Mouse (Mus musculus) midbrain, embryonic 16.5 days (tissue): Measurements from ENCODE around the gene Grik1. TPM values are rescaled to one million over a fixed set of nuclear protein-coding genes. Genes with fewer than 3 reads are reported as not detected.

Experiments used
- ATAC-seq: fragments of 200-750 bp; cut with Nextera tagmentation; 2 replicates; pipeline ENCODE4 v1.8.0; 2017; ENCODE audit warnings: moderate TSS enrichment
- H3K27ac ChIP-seq: fragments of 300-500 bp; sonication (generic); 2 replicates; pipeline ENCODE4 v1.5.1; 2014; ENCODE audit warnings: mild to moderate bottlenecking, low read length, mixed read lengths
- H3K27me3 ChIP-seq: fragments of 300-500 bp; sonication (generic); 2 replicates; pipeline ENCODE4 v1.6.1; 2014; ENCODE audit warnings: low read depth, low read length, mixed read lengths; ENCODE audit not compliant: control insufficient read depth, insufficient read depth
- H3K36me3 ChIP-seq: fragments of 300-500 bp; sonication (generic); 2 replicates; pipeline ENCODE4 v1.6.1; 2014; ENCODE audit warnings: mild to moderate bottlenecking, low read length, moderate library complexity, mixed read lengths; ENCODE audit not compliant: control insufficient read depth, insufficient read depth
- H3K4me1 ChIP-seq: fragments of 300-500 bp; sonication (generic); 2 replicates; pipeline ENCODE4 v1.6.1; 2014; ENCODE audit warnings: mild to moderate bottlenecking, low read length, mixed read lengths; ENCODE audit not compliant: control insufficient read depth, insufficient read depth
- H3K4me2 ChIP-seq: fragments of 300-500 bp; sonication (generic); 2 replicates; pipeline ENCODE4 v1.6.1; 2014; ENCODE audit warnings: mild to moderate bottlenecking, low read length, mixed read lengths
- H3K4me3 ChIP-seq: fragments of 300-500 bp; sonication (generic); 2 replicates; pipeline ENCODE4 v1.5.1; 2014; ENCODE audit warnings: low read depth, mild to moderate bottlenecking, low read length, moderate library complexity, mixed read lengths
- H3K9ac ChIP-seq: fragments of 300-500 bp; sonication (generic); 2 replicates; pipeline ENCODE4 v1.6.1; 2014; ENCODE audit warnings: low read depth, low read length, mixed read lengths
- H3K9me3 ChIP-seq: fragments of 300-500 bp; sonication (generic); replicated peaks from 2 replicates; pipeline ENCODE4 v1.6.1; 2014; ENCODE audit warnings: mild to moderate bottlenecking, low read length, mixed read lengths; ENCODE audit not compliant: control insufficient read depth, poor library complexity, severe bottlenecking
- WGBS: fragments of 180-500 bp; shearing (Covaris S2); extraction: QIAGEN DNeasy Blood & Tissue Kit; methylation state at CpG from one replicate; pipeline ENCODE4 v1.1.7; 2014; 5-methylcytosine and 5-hydroxymethylcytosine counted together
- polyA plus RNA-seq: library from polyadenylated mRNA; unstranded; fragments of >200 nt; fragmentation: Nextera tagmentation; extraction: Ambion mirVana; gene quantifications from 2 replicates; pipeline ENCODE4 v1.2.1, GENCODE M21; 2015

Grik1 gene
- polyA plus RNA-seq, 1 experiment from 2014 or later = 37.0 TPM

GRCm38 (mm10) chr16:88178813-88179212 is 111.3 kb downstream of the Grik1 start:
- H3K4me2 ChIP-seq = no peak overlapping the region
- H3K9me3 ChIP-seq = no peaks in the 10 kb centered on the region
- WGBS = 49% methylated on average over 6 of the region's 6 CpGs
- H3K4me3 ChIP-seq = no peak overlapping the region
- no peaks in the 10 kb centered on the region for H3K27me3 ChIP-seq
- H3K9ac ChIP-seq = no peak overlapping the region
- H3K36me3 ChIP-seq = no peaks in the 10 kb centered on the region
- H3K4me1 ChIP-seq = 0 out of 2 replicates have a peak, but pooled peaks cover 2% of the 10 kb centered on the region
- no peak overlapping the region for H3K27ac ChIP-seq
- 0 out of 2 replicates have a peak, but pooled peaks have one; percentile 26 for ATAC-seq

- 30% methylated on average over 3 of the region's 3 CpGs for WGBS
- ATAC-seq = peak; percentile 74
- Histone ChIP-seq H3K4me2 (no peak overlapping the region), H3K4me1 (0 out of 2 replicates have a peak, but pooled peaks cover 2% of the 10 kb centered on the region), H3K9me3 (no peaks in the 10 kb centered on the region), H3K27me3 (no peaks in the 10 kb centered on the region), H3K36me3 (no peaks in the 10 kb centered on the region), H3K9ac (no peak overlapping the region), H3K27ac (0 out of 2 replicates have a peak overlapping the region, but pooled peaks have one; percentile 10), H3K4me3 (no peak overlapping the region)
Measured at GRCm38 (mm10) chr16:88177364-88177763, 112.7 kb downstream of the Grik1 start.

GRCm38 (mm10) chr16:88174083-88174721 is 115.9 kb downstream of the Grik1 start:
- H3K9me3 ChIP-seq = no peaks in the 10 kb centered on the region
- H3K4me3 ChIP-seq = no peak overlapping the region
- peak; percentile 44 for ATAC-seq
- H3K27me3 ChIP-seq = no peaks in the 10 kb centered on the region
- no peak overlapping the region for H3K27ac ChIP-seq
- H3K4me2 ChIP-seq = no peak overlapping the region
- no peaks in the 10 kb centered on the region for H3K36me3 ChIP-seq
- H3K9ac ChIP-seq = no peak overlapping the region
- H3K4me1 ChIP-seq = 0 out of 2 replicates have a peak, but pooled peaks cover 2% of the 10 kb centered on the region
- 55% methylated on average over 9 of the region's 9 CpGs for WGBS

GRCm38 (mm10) chr16:88166547-88166946 is 123.5 kb downstream of the Grik1 start:
- H3K36me3 ChIP-seq = no peaks in the 10 kb centered on the region

GRCm38 (mm10) chr16:88142574-88142973 is 147.5 kb downstream of the Grik1 start:
- Histone ChIP-seq H3K9me3 (no peaks in the 10 kb centered on the region), H3K9ac (no peak overlapping the region), H3K27ac (no peak overlapping the region), H3K36me3 (no peaks in the 10 kb centered on the region), H3K27me3 (no peaks in the 10 kb centered on the region), H3K4me3 (no peak overlapping the region), H3K4me2 (no peak overlapping the region), H3K4me1 (peaks cover 11% of the 10 kb centered on the region)
- peak; percentile 80 for ATAC-seq
- 27% methylated on average over 2 of the region's 2 CpGs for WGBS

More at GRCm38 (mm10) chr16:88166547-88166946, 123.5 kb downstream of the Grik1 start:
- H3K4me3 ChIP-seq = no peak overlapping the region
- H3K4me1 ChIP-seq = no peaks in the 10 kb centered on the region
- no peak overlapping the region for H3K27ac ChIP-seq
- no peaks in the 10 kb centered on the region for H3K9me3 ChIP-seq
- H3K4me2 ChIP-seq = no peak overlapping the region
- no peaks in the 10 kb centered on the region for H3K27me3 ChIP-seq
- ATAC-seq = no peak
- H3K9ac ChIP-seq = no peak overlapping the region

GRCm38 (mm10) chr16:88142136-88142535 is 147.9 kb downstream of the Grik1 start:
- Histone ChIP-seq H3K4me1 (peaks cover 11% of the 10 kb centered on the region), H3K9ac (0 out of 2 replicates have a peak overlapping the region, but pooled peaks have one; percentile 25), H3K4me2 (no peak overlapping the region), H3K4me3 (no peak overlapping the region), H3K27me3 (no peaks in the 10 kb centered on the region), H3K36me3 (no peaks in the 10 kb centered on the region), H3K27ac (peak overlapping the region; percentile 38; the same call in 1 of the 2 replicates), H3K9me3 (no peaks in the 10 kb centered on the region)
- ATAC-seq = 0 out of 2 replicates have a peak, but pooled peaks have one; percentile 32
- WGBS = 48% methylated on average over 2 of the region's 2 CpGs

GRCm38 (mm10) chr16:88141594-88141993 is 148.5 kb downstream of the Grik1 start:
- Histone ChIP-seq H3K27ac (no peak overlapping the region), H3K4me3 (no peak overlapping the region), H3K4me2 (no peak overlapping the region), H3K27me3 (no peaks in the 10 kb centered on the region), H3K9me3 (no peaks in the 10 kb centered on the region), H3K9ac (no peak overlapping the region), H3K4me1 (peaks cover 11% of the 10 kb centered on the region), H3K36me3 (no peaks in the 10 kb centered on the region)
- whole genome bisulfite sequencing = 94% methylated on average over 2 of the region's 2 CpGs
- no peak for ATAC-seq

- Histone ChIP-seq H3K36me3 (no peaks in the 10 kb centered on the region), H3K4me1 (peaks cover 11% of the 10 kb centered on the region), H3K4me3 (no peak overlapping the region), H3K9ac (no peak overlapping the region), H3K4me2 (no peak overlapping the region), H3K27ac (no peak overlapping the region), H3K9me3 (no peaks in the 10 kb centered on the region), H3K27me3 (no peaks in the 10 kb centered on the region)
- 73% methylated on average over 1 of the region's 1 CpGs for WGBS
- ATAC-seq = no peak
Measured at GRCm38 (mm10) chr16:88138913-88139312, 151.2 kb downstream of the Grik1 start.

- H3K27me3 ChIP-seq = no peaks in the 10 kb centered on the region
- ATAC-seq = no peak
- 66% methylated on average over 2 of the region's 2 CpGs for WGBS
Measured at GRCm38 (mm10) chr16:88132919-88133318, 157.1 kb downstream of the Grik1 start.

More at GRCm38 (mm10) chr16:88132919-88133318, 157.1 kb downstream of the Grik1 start:
- Histone ChIP-seq H3K4me3 (no peak overlapping the region), H3K9me3 (no peaks in the 10 kb centered on the region), H3K27ac (no peak overlapping the region), H3K4me1 (no peaks in the 10 kb centered on the region), H3K9ac (no peak overlapping the region), H3K4me2 (no peak overlapping the region), H3K36me3 (no peaks in the 10 kb centered on the region)
